Mouse (Mus musculus) layer of hippocampus, postnatal 25 days (tissue): ENCODE measurements around the gene Ttll5. TPM values are rescaled to one million over a fixed set of nuclear protein-coding genes. Genes with fewer than 3 reads are reported as not detected.

ENCODE experiments used
- DNase-seq, 2 experiments: peaks; one replicate each; pipeline ENCODE4 v3.0.0; 2022; ENCODE audit warnings: mixed read lengths in 2 of 2, low spot score in 1 of 2; ENCODE audit errors: extremely low spot score in 1 of 2
- total RNA-seq, 2 experiments: library from RNA; stranded (reverse); gene quantifications; 2 replicates each; pipeline ENCODE4 v1.2.3; 2021

Gene Ttll5
- total RNA-seq, 2 experiments from 2014 or later = 40.1 to 44.2 TPM

GRCm38 (mm10) chr12:86000641-86001073 is 176.2 kb downstream of the Ttll5 start:
- DNase-seq = no peak

- DNase-seq = no peak
Observed at GRCm38 (mm10) chr12:86001120-86001655, 176.7 kb downstream of the Ttll5 start.

GRCm38 (mm10) chr12:86004627-86005026 is 180.2 kb downstream of the Ttll5 start:
- no peak for DNase-seq

GRCm38 (mm10) chr12:86007377-86007776 is 182.9 kb downstream of the Ttll5 start:
- DNase-seq = no peak

- DNase-seq = no peak
Observed at GRCm38 (mm10) chr12:86010656-86011055, 186.2 kb downstream of the Ttll5 start.

GRCm38 (mm10) chr12:86012195-86012594 is 187.7 kb downstream of the Ttll5 start:
- DNase-seq = no peak

GRCm38 (mm10) chr12:86014174-86014573 is 189.7 kb downstream of the Ttll5 start:
- no peak for DNase-seq

GRCm38 (mm10) chr12:86014621-86015020 is 190.2 kb downstream of the Ttll5 start:
- DNase-seq = no peak

- DNase-seq = no peak
Observed at GRCm38 (mm10) chr12:86015114-86015513, 190.7 kb downstream of the Ttll5 start.

- no peak for DNase-seq
Observed at GRCm38 (mm10) chr12:86017360-86017759, 192.9 kb downstream of the Ttll5 start.

GRCm38 (mm10) chr12:86021583-86021982 is 197.1 kb downstream of the Ttll5 start:
- DNase-seq = no peak

GRCm38 (mm10) chr12:86022282-86022984 is 198.0 kb downstream of the Ttll5 start:
- no peak for DNase-seq

GRCm38 (mm10) chr12:86023081-86023871 is 198.8 kb downstream of the Ttll5 start:
- DNase-seq = no peak

- peak in 1 of 2 experiments; percentile 60 for DNase-seq
Observed at GRCm38 (mm10) chr12:86024426-86024825, 200.0 kb downstream of the Ttll5 start.

- DNase-seq = no peak
Observed at GRCm38 (mm10) chr12:86025480-86025879, 201.0 kb downstream of the Ttll5 start.

GRCm38 (mm10) chr12:86027000-86027399 is 202.5 kb downstream of the Ttll5 start:
- DNase-seq = no peak

- no peak for DNase-seq
Observed at GRCm38 (mm10) chr12:86027747-86028146, 203.3 kb downstream of the Ttll5 start.

GRCm38 (mm10) chr12:86030932-86031331 is 206.5 kb downstream of the Ttll5 start:
- DNase-seq = no peak

- no peak for DNase-seq
Observed at GRCm38 (mm10) chr12:86035586-86035985, 211.1 kb downstream of the Ttll5 start.

GRCm38 (mm10) chr12:86036368-86037166 is 212.1 kb downstream of the Ttll5 start:
- DNase-seq = no peak
